Mouse (Mus musculus) ES-E14 (cell line): ENCODE data around the gene Sin3a. TPM values are rescaled to one million over a fixed set of nuclear protein-coding genes. Genes with fewer than 3 reads are reported as not detected.

ENCODE experiments used
- DNase-seq: peaks from one replicate; pipeline ENCODE4 v3.0.0-alpha.2; 2013; ENCODE audit warnings: low read depth, low spot score
- H3K27ac ChIP-seq: 2 replicates; pipeline ENCODE4 v1.5.1; 2012; ENCODE audit warnings: low read depth, mild to moderate bottlenecking, low read length, moderate library complexity, mixed read lengths; ENCODE audit not compliant: poor library complexity, insufficient read depth, severe bottlenecking
- H3K36me3 ChIP-seq: 2 replicates; pipeline ENCODE4 v1.6.1; 2012; ENCODE audit warnings: mild to moderate bottlenecking, low read length, moderate library complexity, mixed read lengths; ENCODE audit not compliant: control insufficient read depth, poor library complexity, insufficient read depth, severe bottlenecking
- H3K4me1 ChIP-seq, 2 experiments: fragments of 150-350 bp in 1 of 2; sonication (generic) in 1 of 2; 2 replicates each; pipeline ENCODE4 v1.6.1; 2012; ENCODE audit warnings: low read length in 2 of 2, mild to moderate bottlenecking in 1 of 2, mixed read lengths in 1 of 2; ENCODE audit not compliant: control insufficient read depth in 2 of 2, insufficient read depth in 2 of 2, poor library complexity in 1 of 2
- H3K4me3 ChIP-seq, 2 experiments: fragments of 150-350 bp in 1 of 2; sonication (generic) in 1 of 2; 2 replicates each; pipeline ENCODE4 v1.5.1; 2012; ENCODE audit warnings: low read length in 2 of 2, low read depth in 1 of 2, mild to moderate bottlenecking in 1 of 2, mixed read lengths in 1 of 2; ENCODE audit not compliant: insufficient read depth in 1 of 2, poor library complexity in 1 of 2, severe bottlenecking in 1 of 2
- H3K9ac ChIP-seq: 2 replicates; pipeline ENCODE4 v1.6.1; 2012; ENCODE audit warnings: low read depth, mild to moderate bottlenecking, low read length, mixed read lengths; ENCODE audit not compliant: poor library complexity, insufficient read depth, severe bottlenecking
- H3K9me3 ChIP-seq: fragments of 150-350 bp; sonication (generic); 2 replicates; pipeline ENCODE4 v1.6.1; 2012; ENCODE audit warnings: low read depth, mild to moderate bottlenecking, low read length; ENCODE audit not compliant: control insufficient read depth, insufficient read depth
- CHD2 ChIP-seq: IDR thresholded peaks from 2 replicates; pipeline ENCODE4 v1.6.1; 2014; ENCODE audit warnings: mild to moderate bottlenecking, low read depth, low read length, inconsistent platforms
- HCFC1 ChIP-seq: IDR thresholded peaks from 2 replicates; pipeline ENCODE4 v1.6.1; 2012; ENCODE audit warnings: low read length, inconsistent platforms, borderline replicate concordance; ENCODE audit not compliant: insufficient read depth
- MAFK ChIP-seq: IDR thresholded peaks from 2 replicates; pipeline ENCODE4 v1.6.1; 2014; ENCODE audit warnings: mild to moderate bottlenecking, low read depth, low read length, inconsistent platforms; ENCODE audit not compliant: insufficient read depth
- ZC3H11A ChIP-seq: IDR thresholded peaks from 2 replicates; pipeline ENCODE4 v1.6.1; 2012; ENCODE audit warnings: low read depth, mild to moderate bottlenecking, inconsistent platforms, low read length, borderline replicate concordance
- ZNF384 ChIP-seq: IDR thresholded peaks from 2 replicates; pipeline ENCODE4 v1.6.1; 2012; ENCODE audit warnings: low read depth, low read length, inconsistent platforms
- in situ Hi-C, 2 experiments: fragments of 600-800 bp; cut with MboI; formaldehyde crosslinking; loops; one replicate each; pipeline ENCODE4 v1.15.1; 2025; ENCODE audit warnings: low sequenced_read_pairs in 2 of 2, inconsistent platforms in 1 of 2; ENCODE audit not compliant: unreplicated experiment in 2 of 2
- total RNA-seq: library from RNA; depleted of rRNA; stranded (reverse); fragments of 300-350 nt; gene quantifications from 2 replicates; pipeline ENCODE4 v1.2.3, GENCODE M21; 2012

Gene Sin3a
- total RNA-seq, 1 experiment, result 78.3 TPM

DNA sequence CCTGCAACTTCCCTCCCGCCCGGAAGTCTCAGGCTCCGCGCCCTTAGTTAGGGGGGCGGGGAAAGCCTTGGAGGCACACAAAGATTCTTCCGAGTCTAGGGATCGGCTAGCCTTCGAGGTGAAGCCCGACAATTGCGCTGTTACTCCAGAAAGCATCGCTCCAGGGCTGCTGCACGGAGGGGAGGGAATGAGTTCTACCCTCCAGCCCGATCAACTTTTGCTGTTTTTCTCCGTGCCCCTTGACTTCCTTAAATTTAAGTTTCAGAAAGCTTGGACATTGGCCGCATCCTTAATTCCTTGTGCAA lies 1.9 kb downstream of the Sin3a start:
- peak overlapping the region; percentile 90 for H3K9ac ChIP-seq
- in situ Hi-C loops, result no loop called here
- no peak for DNase-seq
- no peaks in the 10 kb centered on the region for H3K9me3 ChIP-seq
- H3K4me3 ChIP-seq, result peak overlapping the region; percentile 87 to 100
- TF ChIP-seq MAFK (no peak), ZNF384 (no peak), HCFC1 (peak; percentile 40; the same call in 1 of the 2 replicates), CHD2 (no peak)
- H3K4me1 ChIP-seq, result peaks cover 2 to 3% of the 10 kb centered on the region in 2 experiments; a peak in 2 of 4 replicates
- H3K27ac ChIP-seq, result peak overlapping the region; percentile 72; the same call in 1 of the 2 replicates
- H3K36me3 ChIP-seq, result no peaks in the 10 kb centered on the region

DNA sequence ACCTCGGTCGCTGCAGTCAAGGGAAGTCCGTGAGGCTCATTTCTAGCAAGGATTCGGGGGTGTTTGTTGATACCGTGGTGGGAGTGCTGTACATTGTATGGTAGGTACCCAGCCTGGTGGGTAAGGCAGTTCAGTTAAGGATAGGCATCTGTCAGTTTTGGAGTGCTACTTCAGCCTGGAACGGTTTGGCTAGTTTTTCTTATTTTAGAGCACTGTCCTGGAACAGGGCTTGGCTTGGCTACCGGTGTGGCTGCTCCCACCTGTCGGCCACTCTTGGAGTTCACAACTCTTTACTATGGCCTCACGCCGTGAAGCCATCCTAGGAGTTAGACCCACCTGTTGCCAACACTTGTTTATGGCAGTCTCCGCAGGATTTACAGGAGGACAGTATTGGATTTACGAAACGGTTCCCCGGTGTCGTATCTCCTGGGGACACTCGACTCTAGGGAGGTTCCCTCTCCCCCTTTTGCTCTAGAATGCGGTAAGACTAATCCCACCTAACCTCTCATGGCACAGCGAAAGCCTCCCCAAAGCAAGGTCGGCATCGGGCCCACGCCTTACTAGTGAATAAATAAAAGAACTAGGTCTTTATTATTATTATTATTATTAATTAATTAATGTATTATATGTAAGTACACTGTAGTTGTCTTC lies 2.5 kb downstream of the Sin3a start:
- peak overlapping the region; percentile 87 to 100 for H3K4me3 ChIP-seq
- DNase-seq, result no peak
- in situ Hi-C loops, result no loop called here
- no peaks in the 10 kb centered on the region for H3K36me3 ChIP-seq
- H3K27ac ChIP-seq, result peak overlapping the region; percentile 72; the same call in 1 of the 2 replicates
- no peaks in the 10 kb centered on the region for H3K9me3 ChIP-seq
- no peak for TF ChIP-seq MAFK
- no peak for TF ChIP-seq HCFC1
- no peak for TF ChIP-seq ZNF384
- H3K4me1 ChIP-seq, result peaks cover 2 to 3% of the 10 kb centered on the region in 2 experiments; a peak in 2 of 4 replicates
- peak overlapping the region; percentile 90 for H3K9ac ChIP-seq

DNA sequence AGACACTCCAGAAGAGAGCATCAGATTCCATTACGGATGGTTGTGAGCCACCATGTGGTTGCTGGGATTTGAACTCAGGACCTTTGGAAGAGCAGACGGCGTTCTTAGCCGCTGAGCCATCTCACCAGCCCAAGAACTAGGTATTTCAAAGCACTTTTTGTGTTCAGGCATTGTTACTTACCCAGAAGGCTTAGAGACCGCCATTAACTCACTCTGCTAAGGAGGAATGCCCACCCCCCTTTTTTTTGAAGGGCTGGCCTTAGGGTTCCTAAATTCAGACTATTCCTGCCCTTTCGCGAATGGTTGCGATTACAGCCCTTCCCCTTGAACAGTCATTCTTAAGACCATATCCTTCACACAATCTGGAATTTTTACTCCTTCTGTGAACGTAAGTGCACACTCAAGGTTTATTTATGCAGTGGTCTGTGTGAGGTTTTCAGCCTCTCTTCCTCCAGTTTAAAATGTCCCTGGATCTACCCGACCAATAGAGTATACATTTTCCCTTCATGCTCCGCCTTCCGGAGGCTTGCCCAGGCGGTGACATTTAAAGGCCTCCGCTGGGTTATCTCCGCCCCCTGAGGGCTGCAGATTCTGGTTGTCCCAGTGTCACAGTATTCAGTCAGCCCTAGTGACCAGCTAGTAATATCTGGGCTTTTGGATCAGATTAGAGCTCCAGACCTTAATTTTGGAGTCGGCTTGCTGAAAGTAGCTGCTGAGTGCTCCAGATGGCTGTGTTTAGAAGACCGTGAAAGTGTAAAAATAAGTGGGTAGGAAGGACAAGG lies 3.2 kb downstream of the Sin3a start:
- H3K9me3 ChIP-seq, result no peaks in the 10 kb centered on the region
- peaks cover 2 to 3% of the 10 kb centered on the region in 2 experiments; a peak in 2 of 4 replicates for H3K4me1 ChIP-seq
- peak; percentile 66 for DNase-seq
- in situ Hi-C loops, result no loop called here
- peak overlapping the region; percentile 39 for H3K9ac ChIP-seq
- TF ChIP-seq HCFC1, result no peak
- TF ChIP-seq CHD2, result no peak
- TF ChIP-seq MAFK, result no peak
- TF ChIP-seq ZNF384, result no peak
- TF ChIP-seq ZC3H11A, result no peak
- H3K27ac ChIP-seq, result peak overlapping the region; percentile 72; the same call in 1 of the 2 replicates
- H3K4me3 ChIP-seq, result peak overlapping the region; percentile 64 to 100
- no peaks in the 10 kb centered on the region; the same call in 1 of the 2 replicates for H3K36me3 ChIP-seq

DNA sequence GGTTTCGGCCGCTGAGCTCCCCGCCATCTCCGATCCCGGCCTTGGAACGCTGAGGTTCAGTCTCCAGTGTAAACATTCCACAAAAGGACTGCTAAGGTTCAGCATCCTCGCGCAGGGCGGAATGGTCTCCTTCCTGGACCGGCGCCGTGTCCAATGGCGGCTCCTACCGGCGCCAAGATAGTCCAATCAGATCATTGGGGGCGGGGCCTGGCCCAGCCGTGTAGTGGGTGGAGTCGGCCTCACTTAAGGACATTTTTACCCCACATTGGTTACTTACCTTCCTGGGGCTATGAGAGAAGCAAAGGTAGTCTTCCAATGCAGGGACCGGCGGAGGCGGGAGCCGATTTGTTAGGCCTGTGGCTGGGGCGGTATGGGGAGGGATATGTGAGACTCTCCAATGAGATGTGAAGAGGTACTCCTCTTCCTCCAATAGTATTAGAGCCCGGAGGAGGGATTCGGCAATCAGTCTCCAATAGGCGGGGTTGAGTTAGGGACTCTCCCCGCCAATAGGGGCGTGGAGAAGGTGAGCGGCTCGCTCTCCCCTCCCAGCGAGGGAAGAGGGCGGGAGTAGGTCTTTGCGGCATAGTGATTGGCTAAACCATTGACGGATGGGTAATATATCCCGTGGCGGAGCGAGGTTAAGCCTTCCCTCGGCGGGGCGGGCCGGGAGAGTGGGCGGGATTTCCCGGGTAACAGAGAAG lies 4.0 kb downstream of the Sin3a start:
- H3K9me3 ChIP-seq, result no peaks in the 10 kb centered on the region
- peak overlapping the region; percentile 39 for H3K9ac ChIP-seq
- H3K4me3 ChIP-seq, result peak overlapping the region; percentile 87 to 100
- peaks cover 2% of the 10 kb centered on the region; the same call in 1 of the 2 replicates for H3K36me3 ChIP-seq
- peak overlapping the region; percentile 85; the same call in 1 of the 2 replicates for H3K27ac ChIP-seq
- in situ Hi-C loops, result no loop called here
- H3K4me1 ChIP-seq, result peaks cover 3 to 4% of the 10 kb centered on the region in 2 experiments; a peak in 2 of 4 replicates
- DNase-seq, result peak; percentile 98
- no peak for TF ChIP-seq ZNF384
- TF ChIP-seq ZC3H11A, result no peak
- TF ChIP-seq HCFC1, result no peak
- no peak for TF ChIP-seq MAFK
- peak; percentile 83 for TF ChIP-seq CHD2
